Mouse (Mus musculus) ovary, postnatal 36 days (tissue): ENCODE results near the gene Hcn4.

Source experiments
- DNase-seq: peaks from one replicate; pipeline ENCODE4 v3.0.0; 2022; ENCODE audit warnings: low spot score, mixed read lengths

Gene Hcn4

DNA sequence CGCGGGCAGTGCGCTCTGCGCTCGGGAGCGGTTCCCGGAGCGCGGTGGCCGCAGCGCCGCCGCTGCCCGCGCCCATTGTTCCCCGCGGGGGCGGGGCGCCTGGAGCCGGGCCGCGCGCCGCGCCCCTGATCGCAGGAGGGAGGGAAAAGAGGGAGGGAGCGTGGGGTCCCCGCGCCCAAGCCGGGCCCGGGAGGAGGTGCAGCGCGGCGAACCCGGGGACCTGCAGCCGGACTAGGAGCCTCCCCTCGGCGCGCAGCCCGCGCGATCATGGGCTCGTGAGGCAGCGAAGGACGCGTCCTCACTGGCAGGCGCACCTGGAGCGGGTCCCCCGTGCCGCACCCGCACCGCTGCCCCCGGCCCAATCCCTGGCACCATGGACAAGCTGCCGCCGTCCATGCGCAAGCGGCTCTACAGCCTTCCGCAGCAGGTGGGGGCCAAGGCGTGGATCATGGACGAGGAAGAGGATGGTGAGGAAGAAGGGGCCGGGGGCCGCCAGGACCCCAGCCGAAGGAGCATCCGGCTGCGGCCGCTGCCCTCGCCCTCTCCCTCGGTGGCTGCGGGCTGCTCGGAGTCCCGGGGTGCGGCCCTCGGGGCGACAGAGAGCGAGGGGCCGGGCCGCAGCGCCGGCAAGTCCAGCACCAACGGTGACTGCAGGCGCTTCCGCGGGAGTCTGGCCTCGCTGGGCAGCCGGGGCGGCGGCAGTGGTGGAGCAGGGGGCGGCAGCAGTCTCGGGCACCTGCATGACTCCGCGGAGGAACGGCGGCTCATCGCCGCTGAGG is at the start of gene Hcn4:
Gene Hcn4 (plus strand): TSS at position 274 of the 779 bp plus-strand sequence.
- DNase-seq, result peak; percentile 15

DNA sequence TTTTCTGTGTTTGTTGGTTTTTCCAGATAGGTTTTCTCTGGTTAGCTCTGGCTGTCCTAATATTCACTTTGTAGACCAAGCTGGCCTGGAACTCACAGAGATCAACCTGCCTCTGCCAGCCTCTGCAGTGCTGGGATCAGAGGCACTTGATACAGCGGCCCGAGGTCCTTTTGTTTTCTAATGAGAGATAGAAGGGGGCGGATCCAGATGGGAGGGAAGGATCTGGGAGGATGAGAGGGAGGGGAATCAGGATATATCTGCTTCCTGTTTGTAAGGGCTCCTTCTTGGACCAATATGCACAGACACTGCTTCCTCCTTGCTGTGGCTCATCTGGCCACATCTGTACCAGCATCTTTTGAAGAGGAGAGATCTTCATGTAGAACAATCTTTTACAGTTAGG is 48.5 kb upstream of the Hcn4 start:
- no peak for DNase-seq

DNA sequence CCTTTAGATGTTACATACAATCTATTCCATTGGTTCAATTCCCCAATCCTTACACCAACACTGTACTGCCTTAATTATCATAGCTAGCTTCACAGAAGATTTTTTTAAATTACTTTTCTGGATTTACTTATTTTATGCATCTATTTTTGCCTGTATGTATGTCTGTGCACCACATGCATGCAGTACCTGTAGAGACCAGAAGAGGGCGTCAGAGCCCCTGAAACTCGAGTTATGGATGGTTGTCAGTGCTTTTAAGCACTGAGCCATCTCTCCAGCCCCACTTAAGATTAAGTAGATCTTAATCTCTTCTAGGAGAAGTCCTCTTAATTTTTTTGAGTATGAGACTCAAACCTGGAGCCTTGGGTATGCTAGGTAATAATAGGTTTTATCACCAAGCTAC is 47.8 kb upstream of the Hcn4 start:
- no peak for DNase-seq

- DNase-seq, result no peak
These were observed 33.7 kb upstream of the Hcn4 start for GRCm38 (mm10) chr9:58789476-58789875.

DNA sequence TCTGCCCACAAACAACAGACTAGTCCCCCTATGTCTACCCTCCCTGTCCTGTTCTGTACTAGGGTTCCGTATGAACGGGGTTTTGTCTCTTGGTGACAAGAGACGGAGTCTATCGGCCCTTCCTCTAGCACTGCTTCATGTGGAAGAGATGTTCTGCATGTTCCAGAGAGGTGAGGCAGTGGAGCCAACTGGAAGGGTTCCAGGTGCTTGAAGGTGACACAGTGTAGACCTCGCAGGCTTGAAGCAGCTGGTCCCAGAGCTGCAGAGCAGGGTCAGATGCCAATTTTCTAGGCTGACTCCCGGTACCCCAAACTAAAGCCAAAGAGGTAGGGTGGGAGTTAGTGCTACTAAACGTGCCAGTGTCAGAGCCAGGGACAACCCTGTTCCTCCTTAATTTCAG is 25.1 kb upstream of the Hcn4 start:
- DNase-seq, result no peak

DNA sequence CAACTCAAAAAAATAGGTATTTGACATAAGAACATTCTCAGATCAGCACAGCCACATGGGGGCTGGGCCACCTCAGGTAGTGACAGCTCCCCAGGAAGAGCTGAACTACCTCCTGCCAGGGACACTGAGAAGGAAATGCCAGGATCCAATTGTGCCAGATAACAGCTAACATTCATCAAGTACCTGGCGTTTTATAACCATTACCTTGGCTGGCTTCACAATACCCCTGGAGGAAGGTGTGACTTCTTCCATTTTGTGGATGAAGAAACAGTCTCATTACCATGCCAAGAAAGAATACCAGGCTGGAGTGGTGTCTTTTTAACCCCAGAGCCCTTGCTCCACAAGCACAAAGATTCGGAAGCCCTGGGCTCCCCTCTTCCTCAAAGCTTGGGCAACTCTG is 21.8 kb upstream of the Hcn4 start:
- no peak for DNase-seq

DNA sequence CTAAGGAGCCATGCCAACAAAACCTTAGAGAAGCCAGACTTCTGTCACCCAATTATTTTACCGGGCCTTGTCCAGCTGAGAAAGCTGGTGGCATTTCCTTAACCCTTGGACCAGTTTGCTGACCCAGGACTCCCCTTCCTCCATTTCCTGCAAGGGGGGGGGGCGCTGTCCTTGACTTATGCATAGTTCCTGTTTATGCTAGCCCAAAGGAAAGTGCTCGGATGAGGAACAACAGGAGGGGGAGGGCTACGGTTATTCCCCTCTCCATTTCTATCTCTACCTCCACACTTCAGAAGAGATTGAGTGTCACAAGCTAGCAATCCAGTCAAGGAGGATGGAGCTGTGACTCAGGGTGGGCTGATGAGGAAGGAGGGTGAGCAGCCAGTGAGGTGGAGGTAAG is 20.9 kb upstream of the Hcn4 start:
- DNase-seq, result no peak

GRCm38 (mm10) chr9:58802802-58803201 is 20.4 kb upstream of the Hcn4 start:
- no peak for DNase-seq

DNA sequence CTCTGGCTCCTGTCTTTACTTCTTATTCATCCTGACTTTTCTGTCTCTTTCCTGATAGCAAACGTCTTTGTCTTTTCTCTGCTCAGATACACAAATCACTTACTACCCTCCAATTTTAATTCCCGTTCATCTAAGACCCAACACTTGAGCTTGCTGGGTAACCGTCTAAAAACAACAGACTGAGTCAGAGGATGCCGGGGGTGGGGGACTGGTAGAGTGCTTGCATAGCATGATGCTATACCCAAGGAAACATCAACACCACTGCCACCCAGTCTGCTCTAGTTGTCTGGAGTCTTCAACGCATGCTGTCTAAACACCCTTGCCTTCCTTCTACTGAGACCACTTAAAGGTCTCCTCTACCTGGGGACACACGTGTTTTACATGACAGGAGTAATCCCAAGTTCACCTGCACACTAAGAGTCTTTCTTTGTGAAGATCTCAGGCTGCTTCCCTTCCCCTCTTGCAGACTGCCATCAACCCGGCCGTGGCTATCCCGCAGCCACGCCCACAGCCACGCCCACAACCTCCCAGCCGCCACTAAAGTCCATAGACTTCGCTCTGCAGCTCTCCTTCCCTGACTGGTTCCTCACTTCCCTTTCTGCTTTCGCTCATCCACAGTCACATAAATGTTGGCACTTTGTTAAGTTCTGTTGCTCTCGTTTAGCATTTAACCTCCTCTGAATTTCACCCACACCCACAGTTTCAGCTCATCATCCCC is 17.5 kb upstream of the Hcn4 start:
- DNase-seq, result peak; percentile 74

DNA sequence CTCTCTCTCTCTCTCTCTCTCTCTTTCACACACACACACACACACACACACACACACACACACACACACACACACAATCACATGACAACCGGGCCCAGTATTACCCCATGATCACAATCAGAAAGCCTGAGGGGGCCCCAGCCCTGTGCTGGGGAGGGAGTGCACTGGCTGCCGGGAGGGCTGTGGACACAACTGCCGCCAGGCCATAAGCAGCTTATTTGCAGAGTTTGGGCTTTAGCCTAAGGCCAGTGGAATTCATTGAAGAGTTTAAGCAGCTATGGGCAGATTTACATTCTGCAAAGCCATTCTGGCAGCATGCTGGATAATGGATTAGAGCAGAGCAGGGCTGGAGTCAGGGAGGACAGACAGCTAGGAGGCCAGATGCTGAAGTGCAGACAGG is 12.0 kb upstream of the Hcn4 start:
- DNase-seq, result no peak

- DNase-seq, result no peak
These were observed 7.5 kb upstream of the Hcn4 start for GRCm38 (mm10) chr9:58815552-58816260.

GRCm38 (mm10) chr9:58816458-58816857 is 6.8 kb upstream of the Hcn4 start:
- DNase-seq, result no peak

GRCm38 (mm10) chr9:58817676-58818075 is 5.5 kb upstream of the Hcn4 start:
- DNase-seq, result no peak

- DNase-seq, result peak; percentile 65
These were observed 651 bp upstream of the Hcn4 start for GRCm38 (mm10) chr9:58822431-58823091.

DNA sequence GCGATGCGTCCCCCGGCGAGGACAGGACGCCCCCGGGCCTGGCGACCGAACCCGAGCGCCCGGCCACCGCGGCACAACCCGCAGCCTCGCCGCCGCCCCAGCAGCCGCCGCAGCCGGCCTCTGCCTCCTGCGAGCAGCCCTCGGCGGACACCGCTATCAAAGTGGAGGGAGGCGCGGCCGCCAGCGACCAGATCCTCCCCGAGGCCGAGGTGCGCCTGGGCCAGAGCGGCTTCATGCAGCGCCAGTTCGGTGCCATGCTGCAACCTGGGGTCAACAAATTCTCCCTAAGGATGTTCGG is 655 bp downstream of the Hcn4 start:
- DNase-seq, result no peak

GRCm38 (mm10) chr9:58829627-58830026 is 6.4 kb downstream of the Hcn4 start:
- DNase-seq, result no peak

DNA sequence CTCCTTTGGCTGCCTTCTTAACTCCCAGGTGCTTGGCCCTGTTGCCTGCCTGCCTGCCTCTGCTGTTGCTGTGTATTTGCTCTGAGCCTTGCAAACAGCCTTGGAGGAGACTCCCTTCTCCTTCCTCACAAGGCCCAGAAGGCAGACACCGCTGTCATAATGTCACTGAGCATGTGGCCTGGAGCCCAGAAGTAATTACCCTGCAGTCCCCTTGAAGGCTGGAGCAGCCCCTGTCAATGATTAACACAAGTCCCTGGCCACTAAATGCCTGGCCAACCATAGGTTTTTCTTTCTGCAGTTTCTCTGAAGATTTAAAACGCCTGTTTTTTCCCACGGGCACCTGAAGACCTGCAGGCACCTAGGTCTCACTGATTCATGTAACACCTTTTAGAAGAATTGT is 9.7 kb downstream of the Hcn4 start:
- no peak for DNase-seq

GRCm38 (mm10) chr9:58837174-58837573 is 14.0 kb downstream of the Hcn4 start:
- no peak for DNase-seq

DNA sequence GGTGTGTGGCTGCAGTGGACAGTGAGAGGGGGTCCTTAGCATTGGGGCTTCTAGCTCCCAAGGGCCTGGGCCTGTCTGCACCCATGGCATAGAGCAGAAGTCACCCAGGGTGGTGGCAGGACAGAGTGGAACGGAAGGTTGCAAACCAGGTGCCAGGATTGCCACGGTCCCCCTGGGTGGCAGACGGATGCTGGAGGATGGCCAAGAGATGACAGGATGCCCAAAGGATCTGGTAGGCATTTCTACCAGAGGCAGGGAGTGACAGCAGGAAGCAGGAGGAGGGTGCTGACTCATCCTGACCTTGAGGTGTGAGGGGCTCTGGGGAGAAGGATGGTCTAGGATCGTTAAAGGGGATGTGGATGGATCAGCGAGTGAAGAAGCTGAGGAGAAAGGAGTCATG is 15.3 kb downstream of the Hcn4 start:
- no peak for DNase-seq

- peak; percentile 62 for DNase-seq
These were observed 18.4 kb downstream of the Hcn4 start for GRCm38 (mm10) chr9:58841655-58842054.

DNA sequence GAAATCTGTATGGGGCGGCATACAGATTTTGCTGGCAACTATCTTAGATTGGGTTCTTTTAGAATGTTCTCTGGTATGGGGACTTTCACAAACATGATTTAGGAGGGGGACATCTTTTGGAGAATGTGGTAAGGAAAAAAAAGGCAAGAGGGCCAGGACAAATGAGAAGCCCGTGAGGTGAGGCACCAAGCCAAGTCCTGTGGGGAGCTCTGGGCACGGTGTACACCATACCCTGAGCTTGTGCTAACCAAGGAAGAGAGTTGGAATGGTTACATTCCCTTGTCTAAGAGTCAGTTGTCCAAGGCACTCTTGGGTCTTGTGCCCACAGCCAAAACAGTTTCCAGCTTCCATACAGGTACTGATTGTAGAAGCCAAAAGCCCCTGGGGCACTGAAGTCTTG is 21.4 kb downstream of the Hcn4 start:
- DNase-seq, result no peak

DNA sequence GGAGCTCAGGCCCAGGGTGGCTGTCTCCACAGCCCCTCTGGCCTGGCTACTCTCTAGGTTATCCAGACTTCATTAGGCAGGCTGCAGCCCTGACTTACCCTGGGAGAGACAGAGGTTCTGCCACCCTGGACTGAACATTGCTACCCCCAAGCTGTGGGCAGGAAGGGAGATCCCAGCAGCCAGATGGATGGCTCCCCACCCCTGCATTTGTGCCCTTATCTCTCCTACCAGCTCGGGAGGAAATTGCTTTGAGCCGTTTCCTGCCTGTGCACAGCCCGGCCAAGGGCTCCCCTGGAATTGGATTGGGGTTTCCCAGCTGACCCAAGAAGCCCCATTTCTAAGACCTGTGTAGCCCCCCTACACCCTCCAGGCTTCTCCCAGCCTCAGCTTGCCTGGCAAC is 23.8 kb downstream of the Hcn4 start:
- DNase-seq, result no peak

DNA sequence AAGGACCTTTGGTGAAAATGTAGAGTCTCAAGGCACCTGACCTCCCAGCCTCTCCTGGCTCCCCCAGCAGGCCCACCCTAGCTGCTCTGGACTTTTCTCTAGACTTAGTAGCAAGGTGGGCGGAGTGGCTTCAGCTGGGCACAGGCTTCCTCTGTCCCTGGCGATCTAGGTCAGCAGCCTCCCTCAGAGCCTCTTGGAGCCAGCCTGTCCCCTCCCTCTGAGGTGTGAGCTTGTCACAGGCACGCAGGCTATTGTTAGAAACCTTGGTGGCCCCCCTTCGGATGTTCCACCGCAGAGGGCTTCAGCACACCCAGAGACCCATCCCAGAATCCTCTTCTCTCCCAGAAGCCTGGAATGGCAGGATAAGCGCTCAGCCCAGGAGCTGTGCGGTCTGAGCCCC is 24.5 kb downstream of the Hcn4 start:
- no peak for DNase-seq
